Mouse (Mus musculus): ENCODE measurements around the gene Brd4. TPM values are rescaled to one million over a fixed set of nuclear protein-coding genes. Genes with fewer than 3 reads are reported as not detected.

Brd4 gene
- total RNA-seq, 2 experiments from 2014 or later = 20.7 to 128 TPM

DNA sequence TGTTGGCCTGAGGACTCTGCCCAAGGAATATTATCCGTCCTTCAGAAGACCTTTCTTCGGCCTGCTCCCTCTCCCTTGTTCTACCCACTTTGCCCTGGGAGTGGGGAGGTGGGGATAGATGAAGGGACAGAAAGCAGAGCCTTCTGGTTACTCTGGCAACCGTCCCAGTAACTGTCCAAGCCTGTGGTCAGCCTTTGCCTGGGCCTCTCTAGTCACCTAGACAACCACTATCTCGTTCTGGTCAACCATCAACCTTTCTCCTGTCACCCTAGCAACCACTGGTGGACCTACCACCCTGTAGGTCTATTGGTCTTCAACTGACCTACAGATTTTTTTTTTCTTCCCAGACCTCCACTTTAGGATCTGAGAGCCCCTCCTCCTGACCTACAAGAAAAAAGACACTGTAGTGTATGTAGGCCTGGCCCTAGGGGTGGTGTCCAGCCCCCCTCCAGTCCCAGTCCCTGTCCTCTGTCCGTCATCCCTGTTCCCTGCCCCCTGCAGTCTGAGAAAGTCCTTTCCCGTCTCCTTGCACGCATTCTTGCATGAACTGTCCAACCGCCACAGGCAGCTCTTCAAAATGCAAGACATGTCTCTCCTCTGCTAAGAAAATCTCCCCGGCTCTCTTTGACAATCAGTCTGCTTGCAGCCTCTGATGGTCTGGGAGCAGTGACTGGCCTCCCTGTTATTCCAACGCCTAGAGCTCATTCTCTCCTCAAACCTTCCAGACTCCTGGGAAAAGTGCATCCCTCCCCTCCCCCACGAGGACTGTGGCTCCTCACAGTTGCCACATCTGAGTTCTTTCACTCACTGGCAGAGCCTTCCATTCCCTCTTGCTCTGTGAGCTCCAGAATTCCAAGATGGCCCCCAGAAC lies 104.7 kb downstream of the Brd4 start:
- ATAC-seq (ENCODE audit: poor library complexity, severe bottlenecking) = no peak

DNA sequence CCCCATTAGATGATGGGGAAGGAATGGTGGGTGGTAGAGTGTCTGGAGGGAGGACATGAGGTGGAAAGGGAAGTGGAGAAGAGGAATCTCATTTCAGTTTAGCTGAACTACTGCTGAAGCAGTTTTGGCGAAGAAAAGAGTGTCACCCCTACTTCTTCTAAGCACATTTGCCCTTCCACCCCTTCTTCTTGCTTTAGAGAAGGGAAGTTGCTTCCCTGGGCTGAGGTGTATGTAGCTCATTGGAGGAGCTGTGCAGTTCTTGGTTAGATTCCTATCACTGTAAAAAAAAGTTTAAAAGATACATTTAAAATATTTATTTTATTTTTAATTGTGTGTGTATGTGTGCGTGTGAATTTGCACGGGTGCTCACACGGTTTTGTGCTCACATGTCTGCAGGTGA lies 107.6 kb downstream of the Brd4 start:
- ATAC-seq (ENCODE audit: poor library complexity, severe bottlenecking) = no peak

DNA sequence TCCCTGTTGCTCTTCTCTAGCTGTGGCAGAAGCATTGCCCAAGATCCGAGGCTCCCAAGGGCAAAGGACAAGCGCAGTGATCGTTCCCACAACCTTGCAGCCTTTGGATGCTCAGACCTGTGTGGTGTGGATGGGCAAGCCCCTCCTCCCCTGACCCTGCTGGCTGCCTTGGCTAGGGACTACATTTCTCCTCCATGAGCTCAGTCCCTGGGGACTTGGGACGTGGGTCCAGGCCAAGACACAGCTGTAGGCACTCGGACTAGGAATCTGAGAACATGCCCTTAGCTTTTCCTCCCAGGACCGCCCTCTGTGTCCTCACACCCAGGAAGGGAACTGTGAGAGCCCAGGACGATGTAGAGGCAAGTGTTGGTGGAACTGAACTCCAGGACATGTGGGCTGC lies 111.4 kb downstream of the Brd4 start:
- no peak for ATAC-seq (ENCODE audit: poor library complexity, severe bottlenecking)

DNA sequence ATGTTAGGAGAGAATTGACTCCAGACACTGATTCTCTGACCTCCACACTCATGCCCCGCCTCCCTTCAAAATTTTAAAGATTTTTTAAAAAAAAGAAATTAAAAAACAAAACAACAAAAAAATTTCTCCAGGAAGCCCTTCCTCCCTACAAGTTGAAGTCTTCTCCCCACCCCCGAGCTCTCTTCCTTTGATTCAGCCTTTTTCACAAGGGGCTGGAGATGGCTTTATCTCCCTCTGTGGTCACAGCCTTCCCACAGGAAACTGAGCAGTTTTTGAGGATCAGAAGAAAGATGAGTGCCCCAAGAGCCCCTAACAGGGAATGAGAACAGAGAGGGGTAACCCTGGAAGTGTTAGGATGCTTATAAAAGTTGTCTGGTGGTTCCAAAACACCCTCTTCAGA lies 112.0 kb downstream of the Brd4 start:
- no peak for ATAC-seq (ENCODE audit: poor library complexity, severe bottlenecking)

DNA sequence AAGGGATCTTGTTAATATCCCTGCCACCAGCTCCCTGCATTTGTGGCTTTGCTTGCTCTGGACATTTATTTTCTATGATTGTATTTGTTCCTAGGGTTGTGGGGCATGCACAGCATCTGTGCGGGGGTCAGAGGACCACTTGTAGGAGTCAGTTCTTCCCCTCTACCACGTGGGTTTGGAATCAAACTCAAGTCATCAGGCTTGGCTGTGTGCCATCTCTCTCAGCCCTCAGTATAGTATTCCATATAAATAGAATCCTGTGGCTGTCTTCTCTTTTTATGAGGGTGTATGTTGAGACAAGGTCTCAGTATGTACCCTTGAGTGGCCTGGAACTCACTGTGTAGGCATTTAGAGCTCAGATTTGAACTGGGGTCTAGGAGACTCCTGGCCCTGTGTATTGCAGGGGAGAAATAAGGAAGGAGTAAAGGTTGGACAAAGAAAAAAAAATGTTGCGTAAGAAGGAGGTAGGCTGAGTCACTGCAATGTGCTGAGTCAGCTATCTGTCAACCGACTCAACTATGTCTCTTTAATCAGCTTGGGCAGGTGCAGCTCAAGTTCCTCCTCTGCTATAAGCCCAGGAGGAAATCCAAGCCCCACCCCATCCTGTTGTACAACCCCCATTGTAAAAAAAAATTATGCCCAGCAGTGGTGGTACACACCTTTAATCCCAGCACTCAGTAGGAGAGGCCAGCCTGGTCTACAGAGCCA lies 114.8 kb downstream of the Brd4 start:
- peak; percentile 57 for ATAC-seq (ENCODE audit: poor library complexity, severe bottlenecking)

DNA sequence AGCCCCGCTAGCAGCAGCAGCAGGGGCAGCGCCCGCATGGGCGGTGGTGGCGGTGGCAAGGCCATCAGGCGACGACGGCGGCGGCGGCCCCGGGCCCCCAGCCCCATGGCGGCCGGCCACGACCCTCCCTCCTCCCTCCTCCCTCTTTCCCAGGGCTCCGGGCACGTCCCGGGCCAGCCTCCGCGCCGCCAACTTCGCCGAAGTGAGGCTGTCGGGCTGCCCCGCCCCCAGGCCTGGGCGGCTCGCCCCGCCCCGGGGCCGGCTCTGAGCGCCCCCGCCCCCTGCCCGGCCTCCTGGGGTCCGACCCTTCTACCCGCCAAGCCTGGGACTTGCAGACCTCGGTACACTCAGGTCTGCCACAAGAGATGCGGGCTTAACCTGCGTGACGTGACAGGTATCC lies 117.8 kb downstream of the Brd4 start, which contains the start of gene Notch3:
Gene Notch3 (minus strand): TSS at position 166 of the 400 bp plus-strand sequence.
- ATAC-seq (ENCODE audit: poor library complexity, severe bottlenecking) = no peak

DNA sequence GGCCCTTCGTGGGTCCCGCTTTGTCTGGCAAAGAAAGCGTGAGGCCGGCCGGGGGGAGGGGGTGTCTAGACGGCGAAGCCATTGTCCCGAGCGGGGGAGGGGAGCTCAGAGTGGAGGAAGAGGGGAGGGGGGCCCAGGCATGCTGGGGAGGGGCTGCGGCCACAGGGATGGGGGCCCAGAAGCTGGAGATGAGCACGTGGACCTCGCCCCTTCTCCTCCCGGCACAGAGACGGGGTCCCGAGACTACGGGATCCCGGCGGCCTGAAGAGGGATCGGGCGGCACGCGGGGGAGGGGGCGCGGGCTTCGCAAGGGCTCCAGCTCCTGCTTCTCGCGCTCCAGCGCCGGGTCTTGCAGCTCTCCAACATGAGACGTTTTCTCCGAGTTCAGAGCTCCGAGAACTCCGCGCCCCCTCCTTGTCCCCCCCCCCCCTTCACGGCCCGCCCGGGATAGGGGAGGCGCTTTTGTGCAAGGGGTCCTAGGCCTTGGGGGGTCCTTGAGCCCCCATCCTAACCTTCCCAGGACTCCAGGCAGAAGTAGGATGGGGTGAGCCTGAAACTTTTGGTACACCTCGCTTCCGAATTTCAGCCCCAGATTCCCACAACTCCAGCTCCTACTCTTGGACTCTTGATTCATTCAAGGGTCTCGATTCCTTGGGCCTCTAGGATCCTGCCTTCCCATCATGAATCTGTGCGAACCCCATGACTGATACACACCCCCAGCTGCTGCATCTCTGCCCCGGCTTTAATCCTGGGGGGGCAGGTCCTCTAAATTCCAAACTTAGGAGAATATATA lies 118.5 kb downstream of the Brd4 start:
- ATAC-seq (ENCODE audit: poor library complexity, severe bottlenecking) = no peak

DNA sequence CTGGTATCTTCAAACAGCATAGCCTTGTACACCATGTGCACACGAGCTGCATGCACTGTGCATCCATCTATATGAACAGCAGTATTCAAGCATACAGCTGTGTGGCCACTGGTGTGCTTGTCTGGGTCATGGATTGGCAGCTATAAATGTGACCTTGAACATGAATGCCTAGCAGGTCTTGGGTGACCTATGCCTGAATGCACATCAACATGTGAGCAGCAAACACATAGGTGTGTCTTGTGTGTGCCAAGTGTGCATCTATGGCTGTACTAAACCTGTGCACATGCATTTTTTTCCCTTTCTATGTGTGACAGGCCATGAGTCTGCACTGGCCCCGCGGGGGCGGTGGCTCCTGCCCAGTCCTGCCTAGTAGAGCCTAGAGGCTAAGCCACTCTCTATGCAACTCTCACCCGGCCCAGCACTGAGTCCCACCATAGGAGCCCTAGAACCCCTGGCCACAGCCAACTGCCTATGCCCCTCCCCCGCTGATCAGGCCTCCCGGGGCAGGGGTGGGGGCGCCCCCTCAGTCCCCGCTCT lies 119.2 kb downstream of the Brd4 start:
- no peak for ATAC-seq (ENCODE audit: poor library complexity, severe bottlenecking)

DNA sequence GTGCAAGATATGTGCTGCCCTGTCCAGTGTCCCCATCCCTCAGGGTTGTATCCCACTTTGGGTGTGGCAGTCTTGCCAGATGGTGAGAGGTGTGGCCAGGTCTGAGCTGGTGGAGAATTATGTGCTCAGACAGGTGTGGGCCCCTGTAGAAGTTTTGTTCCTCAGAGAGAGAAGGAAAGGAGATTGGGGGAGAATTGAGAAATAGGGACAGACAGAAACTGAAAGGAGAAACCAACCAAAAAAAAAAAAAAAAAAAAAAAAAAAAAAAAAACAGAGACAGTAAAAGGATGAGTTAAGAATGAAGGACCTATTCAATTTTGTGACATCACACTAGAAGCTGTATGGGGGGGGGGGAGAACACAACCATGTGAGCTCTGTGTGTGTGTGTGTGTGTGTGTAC lies 119.7 kb downstream of the Brd4 start:
- no peak for ATAC-seq (ENCODE audit: poor library complexity, severe bottlenecking)

DNA sequence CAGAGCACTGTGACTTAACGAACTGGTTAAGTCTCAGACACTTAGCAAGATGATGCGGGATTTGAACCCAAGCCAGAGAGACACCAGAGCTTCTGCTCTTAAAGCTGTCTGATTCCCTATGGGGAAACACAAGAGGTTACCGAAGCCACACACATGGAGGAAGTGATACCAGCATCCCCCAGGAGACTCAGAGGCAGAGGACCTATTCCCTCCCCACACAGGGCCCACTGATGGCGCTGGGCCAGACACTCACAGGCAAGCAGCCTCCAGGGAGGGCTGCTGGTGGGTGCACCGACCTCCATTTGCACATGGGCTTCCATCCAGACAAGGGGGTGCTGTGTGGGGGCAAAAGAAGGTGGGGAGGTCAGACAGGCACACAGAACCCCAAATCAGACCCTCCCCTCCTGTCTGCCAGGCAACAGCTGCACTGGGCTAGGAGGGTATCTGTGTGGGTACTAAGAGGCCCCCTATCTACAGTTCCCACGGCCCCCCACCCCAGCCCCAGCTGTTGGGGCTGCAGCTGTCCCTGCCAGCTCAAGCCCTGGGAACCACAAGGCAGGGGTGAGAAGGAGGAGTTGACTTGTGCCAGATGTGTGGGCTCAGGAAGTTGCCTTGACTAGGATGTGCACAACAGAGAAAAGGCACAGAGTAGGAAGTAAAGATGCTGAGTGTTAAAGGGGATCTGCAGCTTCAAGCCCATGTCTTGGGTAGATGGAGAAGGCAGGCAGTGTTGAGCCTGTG lies 120.4 kb downstream of the Brd4 start:
- peak; percentile 81 for ATAC-seq (ENCODE audit: poor library complexity, severe bottlenecking)

DNA sequence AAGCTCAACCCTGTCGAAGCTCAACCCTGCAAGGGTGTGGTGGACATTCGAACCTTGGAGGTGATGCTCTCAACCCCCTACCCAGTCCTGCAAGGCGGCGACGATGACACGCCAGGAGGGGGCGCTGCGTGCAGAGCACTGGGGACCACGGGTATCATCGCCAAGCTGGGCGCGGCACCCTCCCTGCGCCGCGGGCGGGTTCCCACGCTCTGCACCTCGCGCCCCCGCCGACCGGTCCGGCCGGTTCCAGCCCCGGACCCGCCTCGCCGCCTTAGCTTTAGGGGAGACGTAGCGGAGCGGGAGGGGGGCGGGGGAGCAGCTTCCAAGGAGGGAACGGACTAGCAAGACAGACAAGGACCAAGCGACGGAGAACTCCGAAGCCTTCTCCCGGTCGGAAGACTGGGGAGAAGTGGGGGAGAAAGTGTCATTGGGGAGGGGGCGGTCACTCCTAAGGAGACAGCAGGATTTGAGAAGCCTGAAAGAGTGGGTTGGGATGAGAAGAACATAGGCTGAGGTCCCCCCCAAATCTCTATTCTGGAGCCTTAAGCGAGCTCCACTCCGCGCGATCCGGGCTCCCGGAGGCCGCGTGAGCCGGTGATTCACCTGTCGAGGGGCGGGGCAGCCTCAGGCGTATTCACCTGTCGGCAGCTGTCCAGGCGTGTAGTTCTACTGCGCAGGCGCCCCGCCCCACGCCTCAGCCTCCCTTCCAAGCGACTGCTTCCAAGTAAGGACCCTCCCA lies 122.2 kb downstream of the Brd4 start:
- ATAC-seq (ENCODE audit: poor library complexity, severe bottlenecking) = peak; percentile 38; the same call in 1 of the 2 replicates

DNA sequence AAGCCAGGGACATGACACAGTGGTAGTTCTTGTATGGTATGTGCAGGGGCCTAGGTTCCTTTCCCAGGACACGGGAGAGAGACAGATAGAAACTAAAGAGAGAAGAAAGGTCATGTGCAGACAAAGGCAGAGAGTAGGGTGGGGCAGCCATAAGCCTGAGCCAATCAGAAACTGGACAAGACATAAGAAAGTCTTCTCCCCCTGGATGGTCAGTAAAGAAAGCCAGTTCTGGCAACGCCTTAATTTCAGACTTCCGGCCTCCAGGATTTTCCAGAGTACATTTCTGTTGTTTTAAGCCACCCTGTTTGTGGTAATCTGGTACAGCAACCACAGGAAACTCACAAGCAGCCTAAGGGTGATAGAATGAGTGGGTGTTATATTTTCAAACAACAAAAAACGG lies 123.6 kb downstream of the Brd4 start:
- ATAC-seq (ENCODE audit: poor library complexity, severe bottlenecking) = no peak

DNA sequence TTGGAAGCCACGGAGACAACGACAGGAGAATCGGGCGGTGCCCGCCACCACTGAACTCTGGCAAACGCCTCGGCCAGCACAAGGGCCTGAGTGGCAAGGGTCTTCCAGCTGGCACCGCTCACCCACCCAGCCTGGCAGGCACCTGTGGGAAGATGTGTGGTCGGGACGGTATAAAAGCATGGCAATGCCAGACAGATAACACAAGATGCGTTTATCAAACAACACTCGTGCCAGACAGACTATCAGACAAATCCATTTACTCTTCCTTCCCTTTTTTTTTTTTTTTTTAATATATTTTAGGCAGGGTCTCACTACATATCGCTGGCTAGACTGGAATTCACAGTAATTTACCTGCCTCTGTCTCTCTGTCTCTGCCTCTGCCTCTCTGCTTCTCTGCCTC lies 125.7 kb downstream of the Brd4 start:
- ATAC-seq (ENCODE audit: poor library complexity, severe bottlenecking) = no peak

DNA sequence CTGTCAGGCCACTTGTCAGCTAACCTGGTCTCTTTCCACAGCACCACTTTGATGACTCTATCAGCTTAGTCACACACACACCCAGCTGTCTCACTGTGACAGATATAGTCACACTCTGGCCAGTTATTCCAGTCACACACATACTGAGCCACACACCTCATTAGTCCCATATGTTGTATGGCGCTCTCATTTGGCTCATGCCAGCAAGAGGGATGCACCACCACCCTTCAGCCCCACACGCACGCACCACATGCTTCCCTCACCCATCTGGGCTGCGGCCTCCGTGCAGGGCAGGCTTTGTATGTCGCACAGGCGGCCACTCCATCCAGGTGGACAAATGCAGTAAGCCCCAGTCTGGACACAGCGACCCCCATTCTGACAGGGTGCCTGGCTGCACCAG lies 137.8 kb downstream of the Brd4 start:
- ATAC-seq (ENCODE audit: poor library complexity, severe bottlenecking) = no peak

Other genes with a start within 250 kb of the Brd4 start
- gene Rrp1b, start 248.6 kb downstream of the Brd4 start, total RNA-seq (2015) = 16.8 and 18.9 TPM in 2 replicates
- gene Rrp1b, start 248.6 kb downstream of the Brd4 start, total RNA-seq (2017) = 18.3 and 19.1 TPM in 2 replicates
- not detected in 2 replicates for gene Hsf2bp, start 248.4 kb downstream of the Brd4 start, total RNA-seq (2015)
- not detected in 2 replicates for gene Hsf2bp, start 248.4 kb downstream of the Brd4 start, total RNA-seq (2017)
- gene Notch3, start 117.9 kb downstream of the Brd4 start, total RNA-seq (2015) = 0.18 TPM in 1 of 2 replicates, not detected in the other
- gene Notch3, start 117.9 kb downstream of the Brd4 start, total RNA-seq (2017) = 0.04 and 0.08 TPM in 2 replicates
- 0.07 and 0.23 TPM in 2 replicates for gene Ephx3, start 95.2 kb downstream of the Brd4 start, total RNA-seq (2015)
- gene Ephx3, start 95.2 kb downstream of the Brd4 start, total RNA-seq (2017) = 0.20 TPM in 1 of 2 replicates, not detected in the other
- gene Akap8, start 36.5 kb upstream of the Brd4 start, total RNA-seq (2015) = 43.5 and 49.8 TPM in 2 replicates
- 91.5 and 103 TPM in 2 replicates for gene Akap8, start 36.5 kb upstream of the Brd4 start, total RNA-seq (2017)
- 48.3 and 51.1 TPM in 2 replicates for gene Akap8l, start 65.9 kb upstream of the Brd4 start, total RNA-seq (2015)
- gene Akap8l, start 65.9 kb upstream of the Brd4 start, total RNA-seq (2017) = 66.4 and 69.6 TPM in 2 replicates
- 17.2 and 23.0 TPM in 2 replicates for gene Wiz, start 104.7 kb upstream of the Brd4 start, total RNA-seq (2015)
- gene Wiz, start 104.7 kb upstream of the Brd4 start, total RNA-seq (2017) = 4.9 and 5.9 TPM in 2 replicates
- gene Rasal3, start 118.9 kb upstream of the Brd4 start, total RNA-seq (2015) = 52.9 and 54.4 TPM in 2 replicates
- gene Rasal3, start 118.9 kb upstream of the Brd4 start, total RNA-seq (2017) = 19.5 and 25.7 TPM in 2 replicates
- gene Pglyrp2, start 139.4 kb upstream of the Brd4 start, total RNA-seq (2015) = 1.7 and 2.0 TPM in 2 replicates
- 1.4 and 2.2 TPM in 2 replicates for gene Pglyrp2, start 139.4 kb upstream of the Brd4 start, total RNA-seq (2017)
- gene Cyp4f39, start 168.0 kb upstream of the Brd4 start, total RNA-seq (2015) = not detected in 2 replicates
- gene Cyp4f39, start 168.0 kb upstream of the Brd4 start, total RNA-seq (2017) = not detected in 2 replicates
- 0.36 and 0.38 TPM in 2 replicates for gene Cyp4f17, start 221.3 kb upstream of the Brd4 start, total RNA-seq (2015)
- 0.66 and 0.98 TPM in 2 replicates for gene Cyp4f17, start 221.3 kb upstream of the Brd4 start, total RNA-seq (2017)